Mouse (Mus musculus): ENCODE data around the gene Zfp553. TPM values are rescaled to one million over a fixed set of nuclear protein-coding genes. Genes with fewer than 3 reads are reported as not detected.
"Not testable (repeated sequence)": the region's sequence is repeated elsewhere in the genome, so short reads cannot be mapped to it uniquely, and the experiment has no call there.

Zfp553 gene
- polyA plus RNA-seq, 1 experiment from 2014 or later: 58.8 TPM

DNA sequence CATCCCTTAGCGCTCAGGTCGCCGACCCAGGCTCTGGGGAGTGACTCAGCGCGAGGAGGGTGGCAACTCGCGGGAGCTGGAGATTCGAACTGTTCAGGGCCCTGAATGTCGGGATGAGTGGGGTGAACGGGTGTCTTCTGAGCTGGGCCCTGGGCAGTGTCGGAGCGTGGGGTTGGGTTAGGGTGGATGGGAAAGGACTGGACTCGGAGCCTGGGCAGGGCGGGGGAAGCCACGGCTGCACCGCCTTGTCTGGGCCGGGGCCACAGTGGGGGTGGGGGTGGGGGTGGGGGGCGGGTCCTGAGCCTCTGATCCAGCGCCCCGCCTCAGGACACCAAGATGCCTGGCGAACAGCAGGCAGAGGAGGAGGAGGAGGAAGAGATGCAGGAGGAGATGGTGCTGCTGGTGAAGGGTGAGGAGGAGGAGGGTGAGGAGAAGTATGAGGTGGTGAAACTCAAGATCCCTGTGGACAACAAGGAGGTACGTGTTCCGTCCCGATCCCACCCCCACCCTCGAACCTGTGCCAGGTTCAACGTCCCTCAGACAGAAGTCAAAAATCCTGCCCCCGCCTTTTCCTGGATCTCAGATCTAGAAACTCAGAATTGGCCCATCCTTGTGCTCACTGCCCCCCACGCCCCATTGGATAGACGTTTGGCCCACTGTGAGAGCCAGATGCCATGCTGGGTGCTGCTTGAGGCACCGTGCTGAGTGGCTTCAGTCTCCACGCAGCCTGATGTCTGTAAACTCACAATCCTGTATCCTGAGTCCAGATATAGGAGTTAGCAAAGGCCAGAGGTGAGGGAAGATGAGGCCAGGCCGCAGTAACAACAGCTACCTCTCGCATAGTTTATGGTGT lies 12.0 kb downstream of the Zfp553 start:
- peak overlapping the region; percentile 82 for H3K4me2 ChIP-seq
- WGBS: 13% methylated on average over 29 of the region's 33 CpGs
- no peaks in the 10 kb centered on the region for H3K27me3 ChIP-seq
- H3K9me3 ChIP-seq: no peaks in the 10 kb centered on the region
- peak overlapping the region; percentile 78 for H3K4me3 ChIP-seq
- peaks cover 20% of the 10 kb centered on the region for H3K36me3 ChIP-seq
- peak overlapping the region; percentile 86 for H3K27ac ChIP-seq
- H3K9ac ChIP-seq: peak overlapping the region; percentile 94
- H3K4me1 ChIP-seq (replicated peaks): peaks cover 31% of the 10 kb centered on the region
- peak; percentile 81 for ATAC-seq (ENCODE audit: low FRiP score)

DNA sequence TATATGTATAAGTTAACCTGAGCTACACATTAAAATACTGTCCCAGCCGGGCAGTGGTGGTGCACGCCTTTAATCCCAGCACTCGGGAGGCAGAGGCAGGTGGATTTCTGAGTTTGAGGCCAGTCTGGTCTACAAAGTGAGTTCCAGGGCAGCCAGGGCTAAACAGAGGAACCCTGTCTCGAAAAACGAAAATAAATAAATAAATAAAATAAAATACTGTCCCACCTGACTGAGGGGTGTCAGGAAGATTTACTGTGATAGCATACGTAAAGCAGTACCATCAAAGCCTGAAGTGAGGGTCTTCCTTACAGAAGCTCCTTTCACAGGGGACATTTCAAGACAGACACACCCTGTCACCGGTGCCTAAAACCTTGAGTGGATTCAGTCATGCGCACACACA lies 17.6 kb downstream of the Zfp553 start:
- not testable (repeated sequence) for H3K27ac ChIP-seq; H3K27me3 ChIP-seq; H3K9ac ChIP-seq; H3K4me2 ChIP-seq; H3K9me3 ChIP-seq; H3K4me3 ChIP-seq; ATAC-seq (ENCODE audit: low FRiP score)
- Histone ChIP-seq H3K36me3 (peaks cover 19% of the 10 kb centered on the region), H3K4me1 (replicated peaks) (peaks cover 31% of the 10 kb centered on the region)
- 93% methylated on average over 8 of the region's 8 CpGs for WGBS

DNA sequence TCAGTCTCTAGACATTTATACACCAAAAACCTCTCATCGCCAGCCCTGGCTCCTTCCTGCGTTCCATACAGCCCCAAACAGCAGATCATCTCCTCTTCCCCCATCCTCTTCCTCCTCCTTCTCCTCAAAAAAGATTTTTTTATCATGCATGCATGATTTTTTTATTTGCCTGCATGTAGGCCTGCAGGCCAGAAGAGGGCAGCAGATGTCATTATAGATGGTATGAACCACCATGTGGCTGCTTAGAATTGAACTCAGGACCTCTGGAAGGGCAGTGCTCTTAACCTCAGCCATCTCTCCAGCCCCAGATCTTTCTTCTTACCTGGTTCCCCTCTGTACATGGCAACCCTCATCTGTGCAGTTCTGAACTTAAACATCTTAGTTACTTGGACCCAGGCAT lies 19.6 kb downstream of the Zfp553 start:
- no peaks in the 10 kb centered on the region for H3K27me3 ChIP-seq
- H3K9ac ChIP-seq: no peak overlapping the region
- H3K4me3 ChIP-seq: no peak overlapping the region
- H3K4me2 ChIP-seq: no peak overlapping the region
- H3K9me3 ChIP-seq: no peaks in the 10 kb centered on the region
- H3K4me1 ChIP-seq (replicated peaks): peaks cover 15% of the 10 kb centered on the region
- no peak for ATAC-seq (ENCODE audit: low FRiP score)
- no peak overlapping the region for H3K27ac ChIP-seq
- 87% methylated on average over 2 of the region's 2 CpGs for WGBS
- H3K36me3 ChIP-seq: peaks cover 29% of the 10 kb centered on the region

DNA sequence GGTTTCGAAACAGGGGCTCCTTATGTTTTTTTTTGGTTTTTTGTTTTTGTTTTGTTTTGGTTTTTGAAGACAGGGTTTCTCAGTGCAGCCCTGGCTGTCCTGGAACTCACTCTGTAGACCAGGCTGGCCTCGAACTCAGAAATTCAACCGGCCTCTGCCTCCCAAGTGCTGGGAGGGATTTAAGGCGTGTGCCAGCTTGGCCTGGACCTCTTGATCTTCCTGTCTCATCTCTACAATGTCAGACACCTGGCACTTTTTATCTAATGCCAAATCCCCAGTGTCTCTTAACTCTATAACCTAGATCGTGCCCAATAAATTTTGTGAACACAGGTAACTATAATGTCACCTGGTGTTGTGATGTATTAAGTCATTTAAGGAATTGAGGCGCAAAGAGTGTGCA lies 20.5 kb downstream of the Zfp553 start:
- Histone ChIP-seq H3K36me3 (peaks cover 23% of the 10 kb centered on the region), H3K27ac (peak overlapping the region; percentile 94), H3K4me1 (replicated peaks) (peaks cover 15% of the 10 kb centered on the region), H3K27me3 (no peaks in the 10 kb centered on the region), H3K9ac (peak overlapping the region; percentile 79), H3K9me3 (no peaks in the 10 kb centered on the region), H3K4me3 (peak overlapping the region; percentile 56), H3K4me2 (peak overlapping the region; percentile 87)
- WGBS: 84% methylated on average over 6 of the region's 6 CpGs
- ATAC-seq (ENCODE audit: low FRiP score): no peak

DNA sequence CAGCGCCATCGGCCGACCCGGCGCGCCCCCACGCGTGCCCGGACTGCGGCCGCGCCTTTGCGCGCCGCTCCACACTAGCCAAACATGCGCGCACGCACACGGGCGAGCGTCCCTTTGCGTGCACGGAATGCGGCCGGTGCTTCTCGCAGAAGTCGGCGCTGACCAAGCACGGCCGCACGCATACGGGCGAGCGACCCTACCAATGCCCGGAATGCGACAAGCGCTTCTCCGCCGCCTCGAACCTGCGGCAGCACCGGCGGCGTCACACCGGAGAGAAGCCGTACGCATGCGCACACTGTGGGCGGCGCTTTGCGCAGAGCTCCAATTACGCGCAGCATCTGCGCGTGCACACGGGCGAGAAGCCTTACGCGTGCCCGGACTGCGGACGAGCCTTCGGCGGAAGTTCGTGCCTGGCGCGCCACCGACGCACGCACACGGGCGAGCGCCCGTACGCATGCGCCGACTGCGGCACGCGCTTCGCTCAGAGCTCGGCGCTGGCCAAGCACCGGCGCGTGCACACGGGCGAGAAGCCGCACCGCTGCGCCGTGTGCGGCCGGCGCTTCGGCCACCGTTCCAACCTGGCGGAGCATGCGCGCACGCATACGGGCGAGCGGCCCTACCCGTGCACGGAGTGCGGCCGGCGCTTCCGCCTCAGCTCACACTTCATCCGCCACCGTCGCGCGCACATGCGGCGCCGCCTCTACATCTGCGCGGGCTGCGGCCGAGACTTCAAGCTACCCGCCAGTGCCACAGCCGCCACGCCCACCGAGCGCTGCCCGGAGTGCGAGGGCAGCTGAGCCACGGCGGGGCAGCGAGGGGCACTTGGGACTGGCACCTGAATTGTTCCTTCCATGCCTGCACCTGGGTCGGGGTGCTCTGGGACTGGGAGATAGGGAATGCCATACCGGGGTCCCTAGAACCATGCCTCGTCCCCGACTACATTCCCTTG lies 21.2 kb downstream of the Zfp553 start:
- Histone ChIP-seq H3K4me1 (replicated peaks) (peaks cover 17% of the 10 kb centered on the region), H3K9ac (peak overlapping the region; percentile 82), H3K4me2 (peak overlapping the region; percentile 87), H3K27ac (peak overlapping the region; percentile 94), H3K9me3 (no peaks in the 10 kb centered on the region), H3K4me3 (peak overlapping the region; percentile 56), H3K36me3 (peaks cover 21% of the 10 kb centered on the region), H3K27me3 (no peaks in the 10 kb centered on the region)
- ATAC-seq (ENCODE audit: low FRiP score): peak; percentile 96
- under 1% methylated on average over 135 of the region's 136 CpGs for WGBS

DNA sequence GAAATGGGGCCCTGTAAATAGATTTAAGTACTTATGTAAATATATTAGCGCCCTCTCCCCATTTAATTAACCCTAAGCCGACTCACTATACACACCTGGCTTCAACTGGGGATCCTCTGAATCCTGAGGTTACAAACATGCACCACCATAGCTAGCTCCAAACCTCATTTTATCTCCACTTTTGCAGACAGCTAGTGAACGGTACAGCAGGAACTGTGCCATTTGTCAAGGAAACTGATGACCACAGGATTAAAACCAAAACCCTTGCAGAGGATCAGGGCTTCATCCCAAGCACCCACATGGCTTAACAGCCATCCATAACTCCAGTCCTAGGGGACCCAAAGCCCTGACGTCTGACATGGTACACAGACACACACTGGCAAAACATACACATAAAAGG lies 22.1 kb downstream of the Zfp553 start:
- H3K27me3 ChIP-seq: no peaks in the 10 kb centered on the region
- peaks cover 27% of the 10 kb centered on the region for H3K4me1 ChIP-seq (replicated peaks)
- peak overlapping the region; percentile 56 for H3K4me3 ChIP-seq
- H3K9me3 ChIP-seq: no peaks in the 10 kb centered on the region
- peaks cover 12% of the 10 kb centered on the region for H3K36me3 ChIP-seq
- 32% methylated on average over 4 of the region's 4 CpGs for WGBS
- ATAC-seq (ENCODE audit: low FRiP score): no peak
- peak overlapping the region; percentile 82 for H3K9ac ChIP-seq
- H3K27ac ChIP-seq: peak overlapping the region; percentile 94
- peak overlapping the region; percentile 87 for H3K4me2 ChIP-seq

DNA sequence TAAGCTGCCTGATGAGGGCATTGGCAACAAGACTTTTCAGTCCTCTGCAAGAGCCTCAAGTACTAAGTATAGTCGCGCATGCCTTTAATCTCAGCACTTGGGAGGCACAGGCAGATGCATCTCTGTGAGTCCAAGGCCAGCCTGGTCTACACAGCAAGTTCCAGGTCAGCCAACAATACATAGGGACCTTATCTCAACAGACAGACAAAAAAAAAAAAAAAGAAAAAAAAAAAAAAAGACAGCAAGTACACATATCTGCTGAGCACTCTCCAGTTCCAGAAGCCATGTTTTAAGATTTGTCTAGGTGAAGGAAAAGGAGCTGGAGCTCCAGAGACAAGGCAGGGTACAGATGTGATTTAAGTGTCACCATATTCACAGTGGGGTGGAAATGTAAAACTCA lies 23.1 kb downstream of the Zfp553 start:
- no peaks in the 10 kb centered on the region for H3K9me3 ChIP-seq
- no peak overlapping the region for H3K4me2 ChIP-seq
- no peak overlapping the region for H3K9ac ChIP-seq
- no peak overlapping the region for H3K4me3 ChIP-seq
- no peak overlapping the region for H3K27ac ChIP-seq
- WGBS: 98% methylated on average over 2 of the region's 2 CpGs
- peaks cover 10% of the 10 kb centered on the region for H3K36me3 ChIP-seq
- ATAC-seq (ENCODE audit: low FRiP score): no peak
- H3K27me3 ChIP-seq: no peaks in the 10 kb centered on the region
- peaks cover 30% of the 10 kb centered on the region for H3K4me1 ChIP-seq (replicated peaks)

DNA sequence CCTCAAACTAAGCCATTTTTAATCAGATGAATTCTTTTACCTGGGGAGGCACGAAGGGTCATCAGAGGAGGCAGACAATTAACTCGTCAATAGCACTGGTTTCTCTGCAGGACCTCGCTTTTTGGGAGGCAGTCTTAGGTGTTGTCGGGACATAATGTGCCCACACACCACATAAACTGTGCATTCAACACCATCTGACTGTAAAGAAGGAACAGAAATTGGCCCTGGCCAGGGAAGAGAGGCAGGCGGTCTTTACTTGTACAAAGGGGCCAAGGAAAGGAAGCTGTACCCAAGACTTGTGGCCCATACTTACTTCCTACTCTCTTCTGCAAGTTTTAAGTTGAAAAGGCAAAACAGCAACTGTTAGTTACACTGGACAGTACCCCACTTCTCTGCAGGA lies 23.7 kb downstream of the Zfp553 start:
- no peaks in the 10 kb centered on the region for H3K9me3 ChIP-seq
- no peak overlapping the region for H3K9ac ChIP-seq
- no peak overlapping the region for H3K4me2 ChIP-seq
- H3K27me3 ChIP-seq: no peaks in the 10 kb centered on the region
- H3K4me3 ChIP-seq: no peak overlapping the region
- 92% methylated on average over 5 of the region's 5 CpGs for WGBS
- no peak overlapping the region for H3K27ac ChIP-seq
- no peak for ATAC-seq (ENCODE audit: low FRiP score)
- H3K36me3 ChIP-seq: peaks cover 10% of the 10 kb centered on the region
- peaks cover 33% of the 10 kb centered on the region for H3K4me1 ChIP-seq (replicated peaks)

DNA sequence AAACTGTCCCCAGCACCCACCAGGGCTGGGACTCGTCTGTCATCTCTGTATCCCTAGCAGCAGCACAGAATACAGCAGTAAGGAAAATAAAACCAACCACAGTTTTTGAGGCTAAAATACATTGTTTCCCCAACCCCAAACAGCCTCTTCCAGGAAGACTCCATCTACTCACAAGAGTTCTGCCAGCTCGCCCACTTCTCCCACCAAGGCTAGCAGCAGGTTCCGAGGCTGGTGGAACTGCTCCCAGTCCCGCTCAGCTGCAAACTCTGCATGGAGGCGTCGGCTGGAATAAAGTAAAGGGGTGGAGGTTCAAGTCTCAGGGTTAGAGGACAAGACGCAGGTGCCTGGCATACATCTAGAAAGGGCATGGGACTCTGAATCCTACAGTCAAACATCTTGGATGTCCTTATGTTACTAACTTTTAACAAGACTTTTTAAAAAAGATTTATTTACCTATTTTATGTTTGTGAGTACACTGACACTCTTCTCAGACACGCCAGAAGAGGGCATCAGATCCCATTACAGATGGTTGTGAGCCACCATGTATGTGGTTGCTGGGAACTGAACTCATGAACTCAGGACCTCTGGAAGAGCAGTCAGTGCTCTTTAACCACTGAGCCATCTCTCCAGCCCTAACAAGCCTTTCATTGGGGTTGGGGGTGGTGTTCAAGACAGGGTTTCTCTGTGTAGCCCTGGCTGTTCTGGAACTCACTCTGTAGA lies 26.5 kb downstream of the Zfp553 start:
- H3K27ac ChIP-seq: no peak overlapping the region
- H3K4me3 ChIP-seq: peak overlapping the region; percentile 65
- H3K9ac ChIP-seq: peak overlapping the region; percentile 84; the same call in 1 of the 2 replicates
- H3K36me3 ChIP-seq: peaks cover 10% of the 10 kb centered on the region
- ATAC-seq (ENCODE audit: low FRiP score): no peak
- peaks cover 28% of the 10 kb centered on the region for H3K4me1 ChIP-seq (replicated peaks)
- H3K4me2 ChIP-seq: peak overlapping the region; percentile 87
- H3K27me3 ChIP-seq: no peaks in the 10 kb centered on the region
- no peaks in the 10 kb centered on the region for H3K9me3 ChIP-seq
- WGBS: 73% methylated on average over 8 of the region's 8 CpGs

DNA sequence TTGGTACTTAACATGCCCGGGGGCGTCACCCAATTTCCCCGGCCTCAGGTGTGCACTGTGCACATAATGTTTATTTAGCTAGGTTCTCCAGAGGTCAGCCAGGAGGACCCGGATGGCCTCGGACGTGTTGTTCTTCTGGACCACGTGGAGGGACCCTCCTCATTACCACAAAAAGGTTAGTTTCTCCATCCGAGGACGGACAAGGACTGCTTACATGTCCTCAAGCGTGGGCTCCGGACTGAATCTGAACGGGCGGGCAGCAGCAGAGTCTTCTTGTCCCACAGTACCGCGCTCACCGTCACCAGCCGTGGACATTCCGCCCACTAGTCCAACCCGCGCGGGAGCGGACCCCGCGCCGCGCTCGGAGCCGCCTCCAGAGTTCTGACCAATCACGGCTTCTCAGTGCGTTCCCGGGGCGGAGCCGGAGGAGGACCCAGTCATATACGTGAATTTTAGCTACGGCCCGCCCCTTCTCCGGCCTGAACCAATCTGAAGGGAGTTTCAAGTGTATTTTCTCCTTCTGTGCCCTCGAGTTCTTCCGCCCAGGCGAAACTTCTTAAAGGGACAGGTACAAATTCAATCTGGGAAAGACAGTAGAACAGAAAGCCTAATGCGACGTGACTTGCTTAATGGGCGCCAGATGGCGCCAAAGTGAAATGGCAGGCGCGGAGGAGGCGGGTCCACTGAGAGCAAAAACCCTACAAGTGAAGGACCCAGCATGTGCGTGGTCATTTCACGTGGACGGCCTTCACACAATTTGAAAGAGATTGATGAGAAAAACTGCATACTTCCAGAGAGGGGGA lies 27.6 kb downstream of the Zfp553 start, which contains the start of gene Dctpp1:
Gene Dctpp1 (minus strand): TSS at position 401 of the 803 bp plus-strand sequence.
- H3K27me3 ChIP-seq: no peaks in the 10 kb centered on the region
- peak within 1 kb of the TSS; percentile 55; the same call in 1 of the 2 replicates for H3K27ac ChIP-seq
- peak within 1 kb of the TSS; percentile 65 for H3K4me3 ChIP-seq
- under 1% methylated on average over 50 of the region's 50 CpGs for WGBS
- peak; percentile 98 for ATAC-seq (ENCODE audit: low FRiP score)
- H3K9ac ChIP-seq: peak within 1 kb of the TSS; percentile 84
- H3K9me3 ChIP-seq: no peaks in the 10 kb centered on the region
- H3K4me2 ChIP-seq: peak within 1 kb of the TSS; percentile 87
- peaks cover 18% of the 10 kb centered on the region for H3K4me1 ChIP-seq (replicated peaks)
- H3K36me3 ChIP-seq: peaks cover 10% of the 10 kb centered on the region

DNA sequence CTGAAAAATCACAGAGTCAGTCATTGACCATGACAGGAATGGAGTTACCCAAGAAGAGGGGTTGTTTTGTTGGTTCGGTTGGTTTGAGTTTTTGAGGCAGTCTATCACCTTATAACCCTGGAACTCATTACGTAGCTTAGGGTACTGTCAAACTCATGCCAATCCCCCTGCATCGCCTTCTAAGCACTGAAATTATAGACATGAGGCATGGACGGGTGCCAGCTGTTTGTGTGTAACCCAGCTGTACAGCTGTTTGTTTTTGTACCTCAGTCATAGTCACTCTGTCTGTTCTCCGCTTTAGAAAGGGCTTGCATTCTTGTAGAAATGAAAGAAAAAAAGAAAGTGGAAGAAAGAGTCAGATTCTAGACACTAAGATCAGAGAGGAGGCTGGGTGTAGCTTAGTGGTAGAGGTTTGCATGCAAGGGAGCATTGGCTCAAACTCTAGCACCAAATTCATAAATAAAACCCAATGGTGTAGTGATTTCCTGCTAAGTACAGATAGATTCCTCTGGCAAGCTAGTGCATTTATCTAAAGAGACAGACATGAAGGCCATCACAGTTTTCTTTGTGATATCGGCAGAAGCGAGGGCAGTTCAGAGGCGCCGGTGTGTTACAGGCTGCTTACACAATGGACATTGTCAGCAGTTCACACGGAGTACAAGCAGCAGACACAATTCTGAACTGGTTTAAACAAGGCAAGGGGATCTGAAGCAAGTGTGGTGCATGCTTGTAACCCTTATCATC lies 29.5 kb downstream of the Zfp553 start:
- ATAC-seq (ENCODE audit: low FRiP score): no peak
- 88% methylated on average over 10 of the region's 10 CpGs for WGBS

More for the DNA sequence above, 29.5 kb downstream of the Zfp553 start:
- Histone ChIP-seq H3K27ac (no peak overlapping the region), H3K4me3 (no peak overlapping the region), H3K9me3 (no peaks in the 10 kb centered on the region), H3K4me2 (no peak overlapping the region), H3K36me3 (no peaks in the 10 kb centered on the region), H3K9ac (no peak overlapping the region), H3K27me3 (no peaks in the 10 kb centered on the region), H3K4me1 (replicated peaks) (peaks cover 18% of the 10 kb centered on the region)

All from hindbrain, embryonic 13.5 days (tissue).